In the genomic region with DNA sequence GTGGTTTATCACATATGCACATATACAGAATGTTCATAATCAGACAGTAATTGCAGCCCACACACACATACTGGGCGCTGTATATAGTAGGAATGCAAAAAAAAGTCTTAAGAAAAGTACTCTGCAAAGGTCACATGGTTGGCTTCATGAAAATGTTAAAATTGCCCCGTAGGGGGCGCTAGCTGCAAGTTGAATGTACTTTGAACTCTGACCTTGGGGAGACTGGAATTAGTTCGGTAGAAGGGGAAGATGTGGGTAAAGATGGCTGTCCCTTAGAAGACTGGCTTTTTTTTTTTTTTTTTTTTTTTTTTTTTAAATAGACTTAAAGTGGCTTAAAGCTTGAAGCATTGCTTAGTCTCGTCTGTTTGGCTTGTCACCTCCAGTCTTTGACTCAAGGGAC, we compare ENCODE assay signal across 10 mouse cellular contexts. TPM values are rescaled to one million over a fixed set of nuclear protein-coding genes. Genes with fewer than 3 reads are reported as not detected.
A peak's percentile ranks its signal among the peaks of the same experiment; 100 is the strongest.
DNase-seq lines count a peak whose midpoint lies in the region; ATAC-seq lines count a peak whose summit lies in the region.
"Had no signal": no experiment of that assay in that cellular context is flagged by ENCODE, and none has a peak within 500 bp of the region (broad histone marks: within the 10 kb centered on the region; RNA-seq: fewer than 3 reads in every experiment).

No protein-coding gene starts in this region.

- WGBS in hindbrain, embryonic 10.5 days: 24% methylated on average over 5 of the region's 5 CpGs
- WGBS in hindbrain, embryonic 12.5 days: 18% methylated on average over 5 of the region's 5 CpGs

- no peak overlapping the region for H3K9ac ChIP-seq in hindbrain, embryonic 12.5 days
- H3K9ac ChIP-seq: embryonic facial prominence, embryonic 12.5 days; lung, embryonic 15.5 days had no signal

- peak; percentile 45 for DNase-seq in hindbrain, embryonic 10.5 days (ENCODE audit: low spot score)
- DNase-seq in adrenal gland, postnatal 4 days (ENCODE audit: low spot score in 2 of 2): peak; percentile 29 to 57
- peak; percentile 79 for DNase-seq in kidney, postnatal 14 days
- DNase-seq in lung, postnatal 36 days: peak; percentile 92
- peak; percentile 87 for DNase-seq in splenic B cell, adult 2 months (ENCODE audit: low read depth, low spot score)

- no peaks in the 10 kb centered on the region for H3K9me3 ChIP-seq in hindbrain, embryonic 10.5 days
- H3K9me3 ChIP-seq in hindbrain, embryonic 12.5 days (replicated peaks): no peaks in the 10 kb centered on the region
- H3K9me3 ChIP-seq: embryonic facial prominence, embryonic 12.5 days; lung, embryonic 15.5 days had no signal

- H3K36me3 ChIP-seq in hindbrain, embryonic 10.5 days: no peaks in the 10 kb centered on the region
- H3K36me3 ChIP-seq in hindbrain, embryonic 12.5 days: no peaks in the 10 kb centered on the region; the same call in 1 of the 2 replicates
- H3K36me3 ChIP-seq in splenic B cell, adult 2 months (ENCODE audit: control insufficient read depth, insufficient read depth, low read length, poor library complexity, severe bottlenecking): no peaks in the 10 kb centered on the region
- H3K36me3 ChIP-seq: embryonic facial prominence, embryonic 12.5 days; lung, embryonic 15.5 days had no signal

- H3K27me3 ChIP-seq in hindbrain, embryonic 10.5 days (ENCODE audit: insufficient read depth, poor library complexity, severe bottlenecking): no peaks in the 10 kb centered on the region
- H3K27me3 ChIP-seq in hindbrain, embryonic 12.5 days: no peaks in the 10 kb centered on the region
- H3K27me3 ChIP-seq in splenic B cell, adult 2 months (ENCODE audit: control insufficient read depth, insufficient read depth, low read length, poor library complexity, severe bottlenecking): no peaks in the 10 kb centered on the region
- H3K27me3 ChIP-seq: embryonic facial prominence, embryonic 12.5 days; lung, embryonic 15.5 days had no signal

- H3K4me1 ChIP-seq in hindbrain, embryonic 10.5 days (replicated peaks): peaks cover 24% of the 10 kb centered on the region
- peaks cover 22% of the 10 kb centered on the region for H3K4me1 ChIP-seq in hindbrain, embryonic 12.5 days

- no peak overlapping the region for H3K4me2 ChIP-seq in hindbrain, embryonic 12.5 days (replicated peaks)
- H3K4me2 ChIP-seq: embryonic facial prominence, embryonic 12.5 days; lung, embryonic 15.5 days had no signal

- no peak for ATAC-seq in hindbrain, embryonic 12.5 days (ENCODE audit: low FRiP score)
- ATAC-seq in CD4-positive, CD25-positive, alpha-beta regulatory T cell, adult 4 months: peak; percentile 64
- ATAC-seq in erythroid progenitor cell, adult 5-6 weeks (replicated peaks; ENCODE audit: low FRiP score, poor library complexity, severe bottlenecking): 0 out of 2 replicates have a peak, but pooled peaks have one; percentile 43

- H3K4me3 ChIP-seq in hindbrain, embryonic 10.5 days: no peak overlapping the region
- H3K4me3 ChIP-seq in hindbrain, embryonic 12.5 days: no peak overlapping the region
- H3K4me3 ChIP-seq: embryonic facial prominence, embryonic 12.5 days; lung, embryonic 15.5 days had no signal

- no peak overlapping the region for H3K27ac ChIP-seq in hindbrain, embryonic 10.5 days
- H3K27ac ChIP-seq in hindbrain, embryonic 12.5 days: no peak overlapping the region
- H3K27ac ChIP-seq: embryonic facial prominence, embryonic 12.5 days; lung, embryonic 15.5 days had no signal

RNA-seq across cellular contexts. Expression of gene Arhgef7, which starts 28.4 kb away (rescaled TPM):
- 50.5 and 55.4 TPM in 2 replicates for polyA plus RNA-seq in hindbrain, embryonic 10.5 days (2016; fragmentation: Nextera tagmentation; extraction: Ambion mirVana)
- polyA plus RNA-seq in hindbrain, embryonic 12.5 days (2016; fragmentation: Nextera tagmentation; extraction: Ambion mirVana): 73.9 and 85.1 TPM in 2 replicates
- 10 to 100 TPM; 33.2 to 42.6 TPM for polyA plus RNA-seq in CD4-positive, CD25-positive, alpha-beta regulatory T cell, adult 4 months (2017; shearing (Covaris generic))
- 10 to 100 TPM; 72.8 to 74.1 TPM for total RNA-seq in adrenal gland, postnatal 4 days (2021)
- total RNA-seq in erythroid progenitor cell, adult 5-6 weeks (2015; ENCODE audit: low replicate concordance): 4.3 and 12.2 TPM in 2 replicates
- total RNA-seq in erythroid progenitor cell, adult 5-6 weeks (2017; ENCODE audit: low replicate concordance): 12.9 and 15.0 TPM in 2 replicates

RNA-seq across cellular contexts. Expression of gene 1700016D06Rik, which starts 55.0 kb away (rescaled TPM):
- 0.22 TPM in 1 of 2 replicates, not detected in the other for polyA plus RNA-seq in hindbrain, embryonic 10.5 days (2016; fragmentation: Nextera tagmentation; extraction: Ambion mirVana)
- polyA plus RNA-seq in hindbrain, embryonic 12.5 days (2016; fragmentation: Nextera tagmentation; extraction: Ambion mirVana): not detected in 2 replicates
- polyA plus RNA-seq in CD4-positive, CD25-positive, alpha-beta regulatory T cell, adult 4 months (2017; shearing (Covaris generic)): under 1 TPM; 0.51 to 0.54 TPM
- total RNA-seq in adrenal gland, postnatal 4 days (2021): not detected
- total RNA-seq in erythroid progenitor cell, adult 5-6 weeks (2015; ENCODE audit: low replicate concordance): not detected in 2 replicates
- total RNA-seq in erythroid progenitor cell, adult 5-6 weeks (2017; ENCODE audit: low replicate concordance): not detected in 2 replicates
- polyA plus RNA-seq: embryonic facial prominence, embryonic 12.5 days; lung, embryonic 15.5 days had no signal
